Mouse (Mus musculus): ENCODE measurements at regions not wholly inside any gene's neighbourhood (a gene's known extent, or its start where the extent isn't known, plus 50 kb on each side); places are given as distances from the start of the nearest gene placed in this dataset.

- WGBS: 41% methylated on average over 22 of the region's 22 CpGs
- H3K27ac ChIP-seq (replicated peaks): peak overlapping the region; percentile 42; the same call in 1 of the 2 replicates
- 0 out of 2 replicates have a peak overlapping the region, but pooled peaks have one; percentile 33 for H3K9ac ChIP-seq
- H3K36me3 ChIP-seq: no peaks in the 10 kb centered on the region
- no peak overlapping the region for H3K4me2 ChIP-seq
- H3K4me1 ChIP-seq: peaks cover 29% of the 10 kb centered on the region
- H3K27me3 ChIP-seq (replicated peaks): peaks cover 20% of the 10 kb centered on the region; the same call in 1 of the 2 replicates
- ATAC-seq (ENCODE audit: extremely low read depth, insufficient number of reproducible peaks, low FRiP score, low TSS enrichment): no peak
- H3K9me3 ChIP-seq: no peaks in the 10 kb centered on the region
- no peak overlapping the region for H3K4me3 ChIP-seq
These were observed 181.1 kb upstream of the Bmper start for GRCm38 (mm10) chr9:23041537-23042472.

- no peak overlapping the region for H3K9ac ChIP-seq
- H3K27ac ChIP-seq (replicated peaks): no peak overlapping the region
- 28% methylated on average over 4 of the region's 4 CpGs for WGBS
- H3K4me3 ChIP-seq: no peak overlapping the region
- H3K9me3 ChIP-seq: no peaks in the 10 kb centered on the region
- H3K4me2 ChIP-seq: no peak overlapping the region
- peaks cover 26% of the 10 kb centered on the region for H3K4me1 ChIP-seq
- 0 out of 2 replicates have a peak, but pooled peaks cover 10% of the 10 kb centered on the region for H3K27me3 ChIP-seq (replicated peaks)
- ATAC-seq (ENCODE audit: extremely low read depth, insufficient number of reproducible peaks, low FRiP score, low TSS enrichment): no peak
- no peaks in the 10 kb centered on the region for H3K36me3 ChIP-seq
These were observed 179.9 kb upstream of the Bmper start for GRCm38 (mm10) chr9:23043006-23043405.

GRCm38 (mm10) chr9:23045486-23045885 is 177.4 kb upstream of the Bmper start:
- no peak for ATAC-seq (ENCODE audit: extremely low read depth, insufficient number of reproducible peaks, low FRiP score, low TSS enrichment)
- 26% methylated on average over 2 of the region's 2 CpGs for WGBS
- Histone ChIP-seq H3K9ac (no peak overlapping the region), H3K9me3 (no peaks in the 10 kb centered on the region), H3K27ac (replicated peaks) (no peak overlapping the region), H3K4me3 (no peak overlapping the region), H3K4me2 (no peak overlapping the region), H3K36me3 (no peaks in the 10 kb centered on the region), H3K27me3 (replicated peaks) (no peaks in the 10 kb centered on the region), H3K4me1 (peaks cover 26% of the 10 kb centered on the region)

- Histone ChIP-seq H3K27ac (replicated peaks) (no peak overlapping the region), H3K4me1 (peaks cover 14% of the 10 kb centered on the region), H3K4me3 (no peak overlapping the region), H3K9ac (no peak overlapping the region), H3K4me2 (no peak overlapping the region), H3K9me3 (no peaks in the 10 kb centered on the region), H3K27me3 (replicated peaks) (no peaks in the 10 kb centered on the region), H3K36me3 (no peaks in the 10 kb centered on the region)
- 42% methylated on average over 2 of the region's 2 CpGs for WGBS
- ATAC-seq (ENCODE audit: extremely low read depth, insufficient number of reproducible peaks, low FRiP score, low TSS enrichment): no peak
These were observed 172.1 kb upstream of the Bmper start for GRCm38 (mm10) chr9:23050751-23051150.

GRCm38 (mm10) chr9:23059526-23059925 is 163.3 kb upstream of the Bmper start:
- Histone ChIP-seq H3K27me3 (replicated peaks) (no peaks in the 10 kb centered on the region), H3K9ac (no peak overlapping the region), H3K36me3 (no peaks in the 10 kb centered on the region), H3K4me2 (peak overlapping the region; percentile 8; the same call in 1 of the 2 replicates), H3K27ac (replicated peaks) (no peak overlapping the region), H3K4me1 (peaks cover 24% of the 10 kb centered on the region), H3K4me3 (no peak overlapping the region), H3K9me3 (no peaks in the 10 kb centered on the region)
- WGBS: 56% methylated on average over 4 of the region's 4 CpGs
- no peak for ATAC-seq (ENCODE audit: extremely low read depth, insufficient number of reproducible peaks, low FRiP score, low TSS enrichment)

GRCm38 (mm10) chr9:23060526-23060925 is 162.3 kb upstream of the Bmper start:
- no peak overlapping the region for H3K9ac ChIP-seq
- no peaks in the 10 kb centered on the region for H3K27me3 ChIP-seq (replicated peaks)
- H3K27ac ChIP-seq (replicated peaks): peak overlapping the region; percentile 37; the same call in 1 of the 2 replicates
- no peaks in the 10 kb centered on the region for H3K9me3 ChIP-seq
- H3K4me2 ChIP-seq: no peak overlapping the region
- H3K4me3 ChIP-seq: no peak overlapping the region
- peaks cover 24% of the 10 kb centered on the region for H3K4me1 ChIP-seq
- H3K36me3 ChIP-seq: no peaks in the 10 kb centered on the region
- no peak for ATAC-seq (ENCODE audit: extremely low read depth, insufficient number of reproducible peaks, low FRiP score, low TSS enrichment)

- H3K27ac ChIP-seq (replicated peaks): no peak overlapping the region
- no peaks in the 10 kb centered on the region for H3K9me3 ChIP-seq
- no peak overlapping the region for H3K4me2 ChIP-seq
- peaks cover 24% of the 10 kb centered on the region for H3K4me1 ChIP-seq
- H3K4me3 ChIP-seq: no peak overlapping the region
- 52% methylated on average over 4 of the region's 4 CpGs for WGBS
- H3K9ac ChIP-seq: no peak overlapping the region
- no peaks in the 10 kb centered on the region for H3K36me3 ChIP-seq
- H3K27me3 ChIP-seq (replicated peaks): no peaks in the 10 kb centered on the region
- ATAC-seq (ENCODE audit: extremely low read depth, insufficient number of reproducible peaks, low FRiP score, low TSS enrichment): no peak
These were observed 161.5 kb upstream of the Bmper start for GRCm38 (mm10) chr9:23061179-23061929.

- WGBS: 73% methylated on average over 8 of the region's 8 CpGs
- Histone ChIP-seq H3K9ac (no peak overlapping the region), H3K36me3 (no peaks in the 10 kb centered on the region), H3K4me2 (no peak overlapping the region), H3K27me3 (replicated peaks) (peaks cover 5% of the 10 kb centered on the region; the same call in 1 of the 2 replicates), H3K27ac (replicated peaks) (0 out of 2 replicates have a peak overlapping the region, but pooled peaks have one; percentile 39), H3K4me3 (no peak overlapping the region), H3K9me3 (no peaks in the 10 kb centered on the region), H3K4me1 (peaks cover 24% of the 10 kb centered on the region)
- no peak for ATAC-seq (ENCODE audit: extremely low read depth, insufficient number of reproducible peaks, low FRiP score, low TSS enrichment)
These were observed 160.7 kb upstream of the Bmper start for GRCm38 (mm10) chr9:23062057-23062655.

GRCm38 (mm10) chr9:23062656-23063444 is 160.0 kb upstream of the Bmper start:
- peaks cover 27% of the 10 kb centered on the region for H3K4me1 ChIP-seq
- 56% methylated on average over 7 of the region's 7 CpGs for WGBS
- H3K4me3 ChIP-seq: no peak overlapping the region
- ATAC-seq (ENCODE audit: extremely low read depth, insufficient number of reproducible peaks, low FRiP score, low TSS enrichment): no peak
- H3K9me3 ChIP-seq: no peaks in the 10 kb centered on the region
- H3K27me3 ChIP-seq (replicated peaks): peaks cover 5% of the 10 kb centered on the region; the same call in 1 of the 2 replicates
- H3K36me3 ChIP-seq: no peaks in the 10 kb centered on the region
- no peak overlapping the region for H3K4me2 ChIP-seq
- H3K27ac ChIP-seq (replicated peaks): no peak overlapping the region
- no peak overlapping the region for H3K9ac ChIP-seq

- H3K4me1 ChIP-seq: peaks cover 25% of the 10 kb centered on the region
- H3K9ac ChIP-seq: no peak overlapping the region
- ATAC-seq (ENCODE audit: extremely low read depth, insufficient number of reproducible peaks, low FRiP score, low TSS enrichment): no peak
- H3K36me3 ChIP-seq: no peaks in the 10 kb centered on the region
- no peak overlapping the region for H3K4me3 ChIP-seq
- no peak overlapping the region for H3K4me2 ChIP-seq
- 83% methylated on average over 2 of the region's 2 CpGs for WGBS
- peaks cover 5% of the 10 kb centered on the region; the same call in 1 of the 2 replicates for H3K27me3 ChIP-seq (replicated peaks)
- H3K27ac ChIP-seq (replicated peaks): no peak overlapping the region
- H3K9me3 ChIP-seq: no peaks in the 10 kb centered on the region
These were observed 158.9 kb upstream of the Bmper start for GRCm38 (mm10) chr9:23064001-23064400.
